Mouse (Mus musculus) neural tube, postnatal 0 days (tissue): ENCODE measurements around the gene Adgrf2. TPM values are rescaled to one million over a fixed set of nuclear protein-coding genes. Genes with fewer than 3 reads are reported as not detected.

ENCODE experiments used
- polyA plus RNA-seq: library from polyadenylated mRNA; unstranded; fragments of >200 nt; fragmentation: Nextera tagmentation; extraction: Ambion mirVana; gene quantifications from 2 replicates; pipeline ENCODE4 v1.2.1, GENCODE M21; 2015

The Adgrf2 gene
- polyA plus RNA-seq = not detected in 2 replicates

GRCm38 (mm10) chr17:42741801-42742217 lies at the start of gene Adgrf2:
Adgrf2 (minus strand) TSS chr17:42742179.

GRCm38 (mm10) chr17:42692136-42692535 lies 49.8 kb downstream of the Adgrf2 start, which contains the start of gene Adgrf4:
Adgrf4 (minus strand) TSS chr17:42692284.

Other genes with a start within 250 kb of the Adgrf2 start
- not detected in 2 replicates for gene Opn5, start 130.8 kb downstream of the Adgrf2 start, polyA plus RNA-seq
- 0.08 and 0.48 TPM in 2 replicates for gene Adgrf4, start 49.9 kb downstream of the Adgrf2 start, polyA plus RNA-seq
- 10.5 and 10.6 TPM in 2 replicates for gene Cd2ap, start 134.5 kb upstream of the Adgrf2 start, polyA plus RNA-seq